Mouse (Mus musculus) embryo, embryonic 10.5 days (tissue): ENCODE results near the gene Eif4a3.

Source experiments
- DNase-seq: peaks from one replicate; pipeline ENCODE4 v3.0.0-alpha.2; 2015; ENCODE audit warnings: low spot score

Gene Eif4a3

GRCm38 (mm10) chr11:119299391-119300245 is at the start of gene Eif4a3:
TSS of gene Eif4a3 (minus strand) at chr11:119300089.
- DNase-seq: peak; percentile 98

DNA sequence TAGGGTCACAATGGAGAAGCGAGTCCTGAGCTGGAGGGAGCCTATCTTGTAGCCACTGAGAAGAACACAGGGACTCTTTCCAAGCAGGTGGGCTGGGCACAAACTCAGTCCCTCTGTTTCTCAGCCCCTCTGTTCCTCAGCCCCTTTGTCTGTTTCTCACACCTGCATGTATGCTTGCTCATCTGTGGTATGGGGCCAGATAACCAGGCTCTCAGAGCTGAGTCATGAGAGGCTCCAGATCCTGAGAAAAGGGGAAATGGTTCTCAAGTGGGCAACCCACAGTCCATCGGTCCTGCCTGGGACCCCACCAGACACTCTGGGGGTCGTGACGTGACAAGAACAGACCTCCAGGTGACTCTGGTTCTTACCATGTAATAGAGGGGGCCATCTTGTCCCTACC is 47.2 kb upstream of the Eif4a3 start:
- DNase-seq: no peak

DNA sequence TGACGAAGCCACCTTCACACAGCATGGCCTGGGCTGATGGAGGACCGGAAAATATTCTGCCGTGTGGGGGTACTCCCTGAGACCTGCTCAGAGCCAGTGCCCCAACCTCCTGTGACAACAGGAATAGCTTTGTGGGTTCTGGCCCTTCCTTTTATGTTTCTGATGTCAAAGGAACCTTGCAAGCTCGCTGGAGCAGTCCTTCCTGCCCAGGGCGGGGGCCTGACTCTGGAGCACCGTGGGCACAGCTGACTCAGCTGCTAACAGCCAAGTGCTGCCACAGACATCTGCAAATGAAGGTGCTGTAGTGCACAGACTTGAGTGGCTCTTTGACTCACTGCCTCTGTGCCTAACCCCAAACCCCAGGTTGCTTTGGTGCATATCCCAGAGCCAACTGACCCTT is 45.0 kb upstream of the Eif4a3 start:
- no peak for DNase-seq

- no peak for DNase-seq
These were observed 44.3 kb upstream of the Eif4a3 start for GRCm38 (mm10) chr11:119344178-119344577.

- peak; percentile 92 for DNase-seq
These were observed 39.7 kb upstream of the Eif4a3 start for GRCm38 (mm10) chr11:119339637-119340036.

GRCm38 (mm10) chr11:119339179-119339578 is 39.3 kb upstream of the Eif4a3 start:
- no peak for DNase-seq

DNA sequence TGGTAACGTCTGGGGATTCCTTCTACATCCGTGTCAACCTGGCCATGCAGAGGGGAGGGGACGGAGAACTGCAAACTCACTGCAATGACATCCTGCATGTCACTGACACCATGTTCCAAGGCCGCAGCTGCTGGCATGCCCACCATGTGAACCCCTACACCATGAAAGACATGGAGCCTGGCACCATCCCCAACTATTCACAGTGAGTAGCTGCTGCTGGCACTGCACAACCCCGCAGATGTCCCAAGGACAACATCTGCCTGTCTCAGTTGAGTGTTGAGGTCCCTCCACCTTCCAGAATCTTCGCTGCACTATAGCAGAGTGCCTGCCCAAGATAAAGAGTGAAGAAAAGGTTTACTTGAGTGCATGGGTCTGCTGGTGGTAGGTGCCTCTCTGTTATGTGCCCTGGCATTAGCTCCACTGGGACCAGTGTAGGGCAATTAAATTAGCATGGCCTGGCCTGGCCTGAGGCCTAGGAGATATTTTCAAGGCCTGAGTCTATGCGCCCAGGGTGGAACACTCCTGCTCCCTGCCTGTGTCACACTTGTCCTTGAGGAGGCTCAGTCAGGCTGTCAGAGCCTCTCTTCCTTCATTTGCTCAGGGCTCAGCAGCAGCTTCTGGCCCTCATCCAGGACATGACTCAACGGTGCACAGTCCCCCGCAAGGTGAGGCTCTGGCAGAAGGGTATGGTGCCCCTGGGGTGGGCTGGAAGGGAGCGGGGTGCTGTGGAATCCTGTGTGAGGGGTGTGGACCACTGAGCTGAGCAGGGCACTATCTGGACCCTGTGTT is 38.6 kb upstream of the Eif4a3 start:
- no peak for DNase-seq

- no peak for DNase-seq
These were observed 32.1 kb upstream of the Eif4a3 start for GRCm38 (mm10) chr11:119331970-119332369.

DNA sequence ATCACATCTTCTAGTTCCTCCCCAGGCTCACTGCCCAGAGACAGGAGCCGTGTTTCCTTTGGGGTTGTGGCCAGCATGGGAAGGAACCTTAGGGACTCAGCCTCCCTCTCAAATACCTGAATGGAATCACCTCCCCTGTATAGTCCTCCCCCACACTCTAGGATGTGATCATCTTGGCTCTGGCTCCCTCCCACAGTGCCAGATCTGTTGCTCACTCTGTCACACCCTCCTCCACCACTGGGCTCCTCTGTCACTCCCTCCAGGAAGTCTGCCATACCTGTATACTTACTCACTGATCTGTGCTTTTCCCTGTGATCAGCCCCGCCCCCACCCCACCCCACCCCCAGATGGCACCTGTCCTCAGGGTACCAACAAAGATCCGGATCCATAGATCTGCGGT is 30.7 kb upstream of the Eif4a3 start:
- DNase-seq: no peak

DNA sequence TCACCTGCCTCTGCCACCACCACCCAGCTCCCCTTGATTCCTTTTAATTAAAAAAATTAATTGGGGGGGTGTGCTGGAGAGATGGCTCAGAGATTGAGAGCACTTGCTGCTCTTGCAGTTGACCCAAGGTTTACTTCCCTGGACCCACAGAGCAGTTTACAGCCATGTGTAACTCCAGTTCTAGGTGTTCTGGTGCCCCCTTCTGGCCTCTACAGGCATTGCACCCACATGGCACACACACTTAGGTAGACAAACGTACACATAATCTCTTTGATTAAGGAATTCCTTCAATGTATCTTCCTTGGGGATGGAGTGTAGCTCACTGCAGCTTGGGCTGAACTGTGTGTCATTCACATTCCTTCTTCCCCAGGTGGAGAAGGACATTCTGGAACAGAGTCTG is 25.2 kb upstream of the Eif4a3 start:
- no peak for DNase-seq

GRCm38 (mm10) chr11:119322521-119322920 is 22.6 kb upstream of the Eif4a3 start:
- DNase-seq: no peak

- no peak for DNase-seq
These were observed 16.8 kb upstream of the Eif4a3 start for GRCm38 (mm10) chr11:119316720-119317119.

DNA sequence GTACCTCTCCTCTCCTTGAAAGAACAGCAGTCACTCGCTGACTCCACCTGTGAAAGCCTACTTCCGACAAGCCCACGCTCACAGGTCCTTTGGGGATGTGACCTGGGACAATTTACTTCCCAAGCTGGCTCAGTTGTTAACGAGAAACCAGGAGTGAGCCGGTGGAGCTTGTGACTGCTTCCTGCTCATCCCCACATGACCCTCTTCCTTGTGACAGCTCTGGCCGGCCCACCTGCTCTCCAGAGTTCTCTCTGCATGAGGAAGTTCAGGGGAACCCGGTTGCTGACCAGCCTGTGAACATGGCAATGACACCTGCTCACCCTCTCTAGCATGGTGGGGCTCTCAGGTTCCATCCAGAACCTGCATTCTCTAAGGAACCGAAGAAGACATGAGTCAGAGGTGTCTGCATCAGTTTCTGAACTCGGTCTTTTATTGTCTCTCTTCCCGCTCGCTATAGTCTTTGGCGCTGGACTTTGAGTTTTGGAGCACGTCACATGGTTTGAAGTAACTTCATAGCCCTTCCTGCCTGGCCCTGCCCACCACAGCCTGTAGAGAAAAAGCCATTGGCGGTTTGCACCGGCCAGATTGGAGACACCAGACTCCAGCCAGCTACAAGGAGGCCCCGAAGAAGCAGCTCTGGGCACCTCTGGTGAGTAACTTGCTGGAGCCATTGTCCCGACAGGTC is 14.5 kb upstream of the Eif4a3 start:
- no peak for DNase-seq

- DNase-seq: no peak
These were observed 10.7 kb upstream of the Eif4a3 start for GRCm38 (mm10) chr11:119310621-119311020.

- peak; percentile 10 for DNase-seq
These were observed 8.0 kb upstream of the Eif4a3 start for GRCm38 (mm10) chr11:119307916-119308315.

- DNase-seq: no peak
These were observed 7.7 kb upstream of the Eif4a3 start, which contains the start of gene Card14 for GRCm38 (mm10) chr11:119307658-119307867. TSS of gene Card14 (plus strand) at chr11:119307768.

DNA sequence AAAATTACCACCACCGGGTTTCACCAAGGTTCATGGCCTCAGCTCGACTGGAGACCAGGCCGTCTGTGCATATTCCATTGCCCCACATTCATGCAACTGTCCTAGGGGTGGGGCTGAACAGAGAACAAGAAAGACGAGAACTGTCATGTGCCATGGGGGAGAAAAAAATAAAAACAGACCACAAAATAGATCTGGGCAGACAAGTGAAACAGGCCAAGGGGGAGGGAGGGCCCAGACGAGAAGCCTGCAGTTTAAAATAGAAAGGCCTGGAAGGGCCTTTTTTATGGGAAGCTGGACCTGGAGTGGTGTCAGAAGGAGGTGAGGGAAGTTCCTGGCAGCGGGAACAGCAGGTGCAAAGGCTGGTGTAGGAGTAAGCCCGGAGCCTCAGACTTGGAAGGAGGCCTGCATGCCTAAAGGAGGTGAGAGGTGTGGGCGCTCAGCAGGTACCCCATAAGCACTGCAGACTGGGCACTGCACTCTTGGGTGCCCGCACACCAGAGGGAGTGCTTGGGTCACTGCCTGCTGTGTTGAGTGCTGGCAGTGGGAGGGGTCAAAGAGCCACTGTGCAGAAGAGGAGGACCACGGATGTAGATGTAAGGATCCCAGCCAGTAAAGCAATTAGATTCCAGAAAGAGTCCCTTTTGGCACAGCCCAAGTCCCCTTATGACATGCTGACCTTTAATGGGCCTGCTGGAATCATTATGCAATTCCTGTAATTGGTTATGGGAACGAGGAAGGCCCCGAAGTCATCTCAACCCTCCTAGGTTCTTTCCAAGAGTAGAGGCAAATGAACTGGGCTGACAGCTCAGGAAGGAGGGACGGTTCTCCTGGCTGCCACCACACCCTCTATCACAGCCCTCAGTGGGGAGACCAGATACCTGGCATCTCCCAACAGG is 7.1 kb upstream of the Eif4a3 start:
- DNase-seq: no peak

DNA sequence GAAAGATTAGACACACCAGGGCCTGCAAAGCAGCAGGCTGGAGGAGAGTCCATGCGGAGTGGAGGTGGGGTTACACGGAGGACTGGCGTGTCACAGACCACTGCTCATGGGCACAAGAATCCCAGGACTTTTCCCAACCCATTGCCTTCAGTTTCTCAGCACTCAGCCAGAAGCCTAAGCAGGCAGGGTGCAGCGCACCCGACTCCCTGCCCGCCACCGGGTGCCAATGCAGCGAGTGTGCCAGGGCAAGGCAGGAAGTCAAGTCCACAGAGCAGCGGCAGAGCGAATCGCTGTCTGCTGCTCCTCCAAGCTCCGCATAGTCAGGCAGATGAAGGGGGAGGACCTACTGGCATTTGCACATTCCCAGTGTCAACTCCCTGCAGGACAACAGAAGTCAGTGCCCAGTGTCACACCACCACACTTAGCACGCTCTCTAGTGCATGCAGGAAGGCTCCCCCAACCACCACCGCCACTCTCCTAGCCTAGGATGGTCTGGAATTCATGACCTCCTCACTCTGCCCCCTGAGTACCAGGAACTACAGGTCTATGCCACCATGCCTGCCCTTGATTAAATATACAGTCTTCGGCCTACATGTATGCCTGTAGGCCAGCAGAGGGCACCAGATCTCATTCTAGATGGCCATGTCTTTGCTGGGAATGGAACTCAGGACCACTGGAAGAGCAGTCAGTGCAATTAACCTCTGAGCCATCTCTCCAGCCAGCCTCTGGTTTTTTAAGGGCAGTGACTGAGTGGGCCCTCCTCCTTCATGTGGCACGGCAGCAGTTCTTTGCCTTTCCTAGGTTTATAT is 5.2 kb upstream of the Eif4a3 start:
- peak; percentile 82 for DNase-seq

DNA sequence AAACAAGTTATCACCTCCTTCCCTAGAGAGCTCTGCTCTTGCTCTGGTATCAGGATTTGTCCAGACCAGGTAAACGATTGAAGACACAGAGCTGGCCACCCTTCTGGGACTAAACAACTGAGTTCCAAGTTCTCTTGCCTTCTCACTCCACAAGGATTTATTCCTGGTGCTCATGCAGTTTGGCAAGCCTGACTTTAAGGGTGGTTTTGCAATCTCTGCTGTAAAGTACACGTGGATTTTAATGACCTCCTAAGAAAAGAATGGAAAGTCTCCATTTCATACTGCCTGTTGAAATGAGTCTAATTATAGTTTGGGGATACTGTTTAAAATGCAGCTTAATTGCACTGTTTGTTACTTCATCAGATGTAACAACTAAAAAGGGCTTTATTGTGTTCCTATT is 1.1 kb upstream of the Eif4a3 start:
- peak; percentile 3 for DNase-seq

GRCm38 (mm10) chr11:119300246-119300935 is 502 bp upstream of the Eif4a3 start:
- no peak for DNase-seq
